Mouse (Mus musculus) ovary, postnatal 14 days (tissue): ENCODE results near the gene Rnf10.

Experiments used
- DNase-seq: peaks from one replicate; pipeline ENCODE4 v3.0.0; 2022; ENCODE audit warnings: low spot score

Gene Rnf10

GRCm38 (mm10) chr5:115193669-115194625 is 78.8 kb downstream of the Rnf10 start, which contains the start of gene Cabp1:
Cabp1 (minus strand) TSS chr5:115194381.
- no peak for DNase-seq

GRCm38 (mm10) chr5:115193226-115193625 is 79.5 kb downstream of the Rnf10 start:
- DNase-seq = peak; percentile 52

- DNase-seq = no peak
Measured at GRCm38 (mm10) chr5:115192828-115193195, 79.9 kb downstream of the Rnf10 start.

- DNase-seq = no peak
Measured at GRCm38 (mm10) chr5:115191880-115192827, 80.5 kb downstream of the Rnf10 start.
